Mouse (Mus musculus) hindbrain, embryonic 12.5 days (tissue): ENCODE results near the gene Ankrd63. TPM values are rescaled to one million over a fixed set of nuclear protein-coding genes. Genes with fewer than 3 reads are reported as not detected.

Source experiments
- ATAC-seq: fragments of 200-750 bp; cut with Nextera tagmentation; 2 replicates; pipeline ENCODE4 v1.8.0; 2017; ENCODE audit warnings: moderate TSS enrichment; ENCODE audit not compliant: low FRiP score
- H3K27ac ChIP-seq: fragments of 300-500 bp; sonication (generic); 2 replicates; pipeline ENCODE4 v1.5.1; 2016; ENCODE audit warnings: mild to moderate bottlenecking
- H3K27me3 ChIP-seq: fragments of 300-500 bp; sonication (generic); 2 replicates; pipeline ENCODE4 v1.6.1; 2016; ENCODE audit warnings: mild to moderate bottlenecking
- H3K36me3 ChIP-seq: fragments of 300-500 bp; sonication (generic); 2 replicates; pipeline ENCODE4 v1.6.1; 2016; ENCODE audit warnings: mild to moderate bottlenecking
- H3K4me1 ChIP-seq: fragments of 300-500 bp; sonication (generic); 2 replicates; pipeline ENCODE4 v1.6.1; 2016
- H3K4me2 ChIP-seq: fragments of 300-500 bp; sonication (generic); replicated peaks from 2 replicates; pipeline ENCODE4 v1.6.1; 2016; ENCODE audit warnings: mild to moderate bottlenecking
- H3K4me3 ChIP-seq: fragments of 300-500 bp; sonication (generic); 2 replicates; pipeline ENCODE4 v1.5.1; 2016; ENCODE audit warnings: mild to moderate bottlenecking
- H3K9ac ChIP-seq: fragments of 300-500 bp; sonication (generic); 2 replicates; pipeline ENCODE4 v1.6.1; 2016; ENCODE audit warnings: mild to moderate bottlenecking, moderate library complexity
- H3K9me3 ChIP-seq: fragments of 300-500 bp; sonication (generic); replicated peaks from 2 replicates; pipeline ENCODE4 v1.6.1; 2016; ENCODE audit warnings: mild to moderate bottlenecking
- WGBS: fragments of 180-500 bp; shearing (Covaris S2); methylation state at CpG from one replicate; pipeline ENCODE4 v1.1.7; 2016; 5-methylcytosine and 5-hydroxymethylcytosine counted together
- polyA plus RNA-seq: library from polyadenylated mRNA; unstranded; fragments of >200 nt; fragmentation: Nextera tagmentation; extraction: Ambion mirVana; gene quantifications from 2 replicates; pipeline ENCODE4 v1.2.1, GENCODE M21; 2016

Gene Ankrd63
- polyA plus RNA-seq, 1 experiment from 2014 or later = not detected

DNA sequence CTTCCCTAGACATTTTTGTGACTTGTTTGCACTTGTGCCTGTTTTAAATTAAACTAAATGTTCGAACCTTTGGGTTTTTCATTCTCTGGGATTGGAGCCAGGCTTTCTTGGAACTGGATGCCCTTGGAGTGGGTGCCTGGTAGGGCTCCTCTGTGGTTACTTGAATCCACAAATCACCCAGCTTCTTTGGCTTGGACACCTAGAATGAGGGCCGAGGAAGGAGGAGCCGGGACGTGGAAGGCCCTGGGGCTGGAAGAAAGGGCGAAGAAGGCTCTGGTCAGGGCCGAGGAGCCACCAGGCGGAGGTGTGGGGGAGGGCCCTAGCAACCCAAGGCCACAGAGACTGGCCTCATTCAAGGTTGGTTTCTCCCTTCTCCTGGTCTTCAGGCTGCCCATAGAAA, 5.8 kb downstream of the Ankrd63 start:
- peaks cover 76% of the 10 kb centered on the region for H3K27me3 ChIP-seq
- H3K4me1 ChIP-seq = peaks cover 20% of the 10 kb centered on the region
- H3K9me3 ChIP-seq = no peaks in the 10 kb centered on the region
- ATAC-seq = no peak
- no peak overlapping the region for H3K4me2 ChIP-seq
- no peak overlapping the region for H3K27ac ChIP-seq
- H3K4me3 ChIP-seq = no peak overlapping the region
- no peak overlapping the region for H3K9ac ChIP-seq
- H3K36me3 ChIP-seq = no peaks in the 10 kb centered on the region
- 34% methylated on average over 7 of the region's 7 CpGs for WGBS

DNA sequence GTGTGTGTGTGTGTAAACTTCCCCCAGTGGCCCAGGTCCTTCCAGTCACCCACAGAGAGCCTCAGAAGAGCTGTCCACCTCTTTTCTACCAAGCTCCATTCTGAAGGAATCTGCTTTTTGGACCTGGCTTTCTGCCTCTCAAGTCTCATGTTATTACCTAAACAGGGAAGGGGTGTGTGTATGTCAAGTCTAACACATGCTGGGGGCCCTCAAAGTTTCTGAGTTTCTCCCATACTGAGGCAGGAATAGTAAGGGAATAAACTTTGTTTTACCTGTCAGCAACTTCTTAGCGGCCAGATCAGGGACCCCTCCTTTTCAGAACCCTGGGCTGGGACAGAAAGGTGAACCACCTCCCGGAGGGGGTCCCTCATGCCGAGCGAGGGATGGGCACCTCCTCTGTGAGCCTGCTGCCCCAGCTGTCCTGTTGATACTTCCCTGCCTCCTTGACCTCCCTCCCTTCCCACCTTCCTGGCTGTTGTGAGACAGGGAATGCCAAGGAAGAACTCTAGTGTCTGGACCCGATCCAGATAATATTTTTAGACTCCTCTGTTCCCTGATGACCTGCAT, 6.4 kb downstream of the Ankrd63 start:
- Histone ChIP-seq H3K4me1 (peaks cover 14% of the 10 kb centered on the region), H3K9ac (no peak overlapping the region), H3K4me3 (no peak overlapping the region), H3K36me3 (no peaks in the 10 kb centered on the region), H3K27ac (no peak overlapping the region), H3K9me3 (no peaks in the 10 kb centered on the region), H3K4me2 (no peak overlapping the region), H3K27me3 (peaks cover 70% of the 10 kb centered on the region)
- no peak for ATAC-seq
- 46% methylated on average over 5 of the region's 5 CpGs for WGBS

DNA sequence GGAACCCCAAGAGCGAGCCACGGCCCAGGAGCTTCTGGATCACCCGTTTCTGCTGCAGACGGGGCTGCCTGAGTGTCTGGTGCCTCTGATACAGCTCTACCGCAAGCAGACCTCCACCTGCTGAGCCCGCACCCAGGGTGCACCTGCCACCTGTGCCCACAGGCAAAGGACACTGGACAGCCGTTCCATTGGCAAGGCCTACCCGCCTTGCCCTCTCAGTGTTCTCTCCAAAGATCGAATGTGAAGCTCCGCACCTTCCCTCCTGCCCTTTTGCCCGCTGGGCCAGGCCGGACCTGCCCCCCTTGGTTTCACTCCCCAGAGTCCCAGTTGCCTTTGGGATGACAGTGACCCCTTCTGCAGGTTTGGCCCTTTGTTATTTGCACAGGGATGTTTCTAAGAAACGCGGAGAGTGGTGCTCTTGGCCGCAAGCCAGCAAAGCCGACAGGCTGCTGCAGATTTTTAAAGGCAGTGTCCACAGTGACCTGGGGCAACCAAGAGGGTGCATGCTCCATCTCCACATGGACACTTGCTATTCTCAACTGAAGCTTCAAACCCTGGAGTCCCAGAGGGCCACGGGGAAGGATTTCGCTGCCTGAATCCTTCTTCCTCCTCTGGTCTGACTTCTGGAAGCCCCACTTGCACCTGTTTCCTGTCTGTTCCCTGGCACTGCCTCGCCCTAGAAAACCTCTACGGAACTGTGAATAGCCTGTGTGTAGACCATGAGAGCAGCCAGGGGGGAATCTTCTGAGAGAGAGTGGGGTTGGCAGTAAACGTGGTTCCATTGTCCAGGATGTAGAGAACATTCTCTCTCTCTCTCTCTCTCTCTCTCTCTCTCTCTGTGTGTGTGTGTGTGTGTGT, 7.1 kb downstream of the Ankrd63 start:
- WGBS = 56% methylated on average over 21 of the region's 21 CpGs

DNA sequence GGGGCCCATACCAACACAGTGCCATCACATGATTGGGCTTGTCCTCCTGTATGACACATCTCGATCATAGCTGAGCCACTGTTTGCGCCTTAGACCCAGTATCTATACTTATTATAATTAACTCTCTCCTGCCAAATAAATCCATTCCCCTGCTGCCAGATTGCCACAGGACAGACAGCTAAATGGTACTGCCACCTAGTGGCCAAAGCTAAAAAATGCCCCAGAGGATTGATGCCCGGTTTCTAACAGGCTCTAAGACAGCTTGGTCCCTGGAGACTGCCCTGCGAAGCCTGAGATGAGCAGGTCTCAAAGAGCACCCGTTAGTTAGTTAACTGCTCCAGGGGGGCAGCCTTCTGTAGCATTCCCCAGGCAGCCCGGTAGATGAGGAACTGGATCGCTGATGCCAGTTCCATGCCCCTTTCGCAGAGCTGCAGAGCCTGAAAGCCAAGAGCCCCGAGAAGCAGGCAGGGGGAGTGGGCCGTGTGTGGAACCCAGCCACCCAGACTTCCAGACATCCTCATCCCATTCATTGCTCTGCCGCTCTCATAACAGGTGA, 8.0 kb downstream of the Ankrd63 start:
- no peak overlapping the region for H3K9ac ChIP-seq
- H3K36me3 ChIP-seq = no peaks in the 10 kb centered on the region
- 28% methylated on average over 11 of the region's 11 CpGs for WGBS
- H3K27me3 ChIP-seq = peaks cover 54% of the 10 kb centered on the region
- peaks cover 8% of the 10 kb centered on the region for H3K4me1 ChIP-seq
- H3K9me3 ChIP-seq = no peaks in the 10 kb centered on the region
- H3K4me2 ChIP-seq = no peak overlapping the region
- no peak overlapping the region for H3K4me3 ChIP-seq
- no peak overlapping the region for H3K27ac ChIP-seq
- ATAC-seq = no peak; the same call in 1 of the 2 replicates

More for the DNA sequence above, 7.1 kb downstream of the Ankrd63 start:
- H3K27ac ChIP-seq = no peak overlapping the region
- H3K36me3 ChIP-seq = no peaks in the 10 kb centered on the region
- H3K4me1 ChIP-seq = peaks cover 12% of the 10 kb centered on the region
- no peak overlapping the region for H3K4me2 ChIP-seq
- no peak overlapping the region for H3K9ac ChIP-seq
- no peaks in the 10 kb centered on the region for H3K9me3 ChIP-seq
- H3K27me3 ChIP-seq = peaks cover 63% of the 10 kb centered on the region
- ATAC-seq = no peak
- no peak overlapping the region for H3K4me3 ChIP-seq

DNA sequence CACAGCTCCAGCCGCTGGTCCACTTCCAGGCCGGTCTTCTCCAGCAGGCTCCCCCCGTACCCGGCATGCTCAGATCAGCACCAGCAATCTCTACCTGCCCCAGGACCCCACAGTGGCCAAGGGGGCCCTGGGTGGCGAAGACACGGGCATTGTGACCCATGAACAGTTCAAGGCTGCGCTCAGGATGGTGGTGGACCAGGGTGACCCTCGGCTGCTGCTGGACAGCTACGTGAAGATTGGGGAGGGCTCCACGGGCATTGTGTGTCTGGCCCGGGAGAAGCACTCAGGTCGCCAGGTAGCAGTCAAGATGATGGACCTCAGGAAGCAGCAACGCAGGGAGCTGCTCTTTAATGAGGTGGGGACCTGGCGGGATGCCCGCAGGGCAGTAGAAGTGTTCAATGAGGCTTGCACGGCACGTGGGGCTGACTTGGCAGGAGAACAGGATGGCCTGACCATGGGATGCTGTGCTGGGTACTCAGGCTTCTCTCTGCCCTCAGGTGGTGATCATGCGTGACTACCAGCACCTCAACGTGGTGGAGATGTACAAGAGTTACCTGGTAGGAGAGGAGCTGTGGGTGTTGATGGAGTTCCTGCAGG, 10.3 kb downstream of the Ankrd63 start:
- Histone ChIP-seq H3K9ac (no peak overlapping the region), H3K9me3 (no peaks in the 10 kb centered on the region), H3K27ac (no peak overlapping the region), H3K27me3 (peaks cover 38% of the 10 kb centered on the region), H3K36me3 (no peaks in the 10 kb centered on the region), H3K4me2 (no peak overlapping the region), H3K4me3 (no peak overlapping the region), H3K4me1 (peaks cover 2% of the 10 kb centered on the region; the same call in 1 of the 2 replicates)
- no peak for ATAC-seq
- WGBS = 86% methylated on average over 19 of the region's 19 CpGs

DNA sequence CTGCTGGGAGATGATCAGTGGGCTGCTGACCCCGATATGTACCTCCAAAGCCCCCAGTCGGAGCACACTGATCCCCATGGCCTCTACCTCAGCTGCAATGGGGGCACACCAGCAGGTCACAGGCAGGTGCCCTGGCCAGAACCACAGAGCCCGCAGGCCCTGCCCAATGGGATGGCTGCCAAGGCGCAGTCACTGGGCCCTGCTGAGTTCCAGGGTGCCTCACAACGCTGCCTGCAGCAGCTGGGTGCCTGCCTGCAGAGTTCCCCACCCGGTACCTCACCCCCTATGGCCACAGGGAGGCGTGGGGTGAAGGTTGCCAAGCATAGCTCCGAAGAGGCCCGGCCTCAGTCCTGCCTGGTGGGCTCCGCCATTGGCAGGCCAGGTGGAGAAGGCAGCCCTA, 13.9 kb downstream of the Ankrd63 start:
- no peak for ATAC-seq
- Histone ChIP-seq H3K27me3 (peaks cover 16% of the 10 kb centered on the region), H3K4me2 (no peak overlapping the region), H3K27ac (no peak overlapping the region), H3K4me1 (no peaks in the 10 kb centered on the region), H3K9me3 (no peaks in the 10 kb centered on the region), H3K9ac (no peak overlapping the region), H3K4me3 (no peak overlapping the region), H3K36me3 (no peaks in the 10 kb centered on the region)
- WGBS = 73% methylated on average over 10 of the region's 10 CpGs

DNA sequence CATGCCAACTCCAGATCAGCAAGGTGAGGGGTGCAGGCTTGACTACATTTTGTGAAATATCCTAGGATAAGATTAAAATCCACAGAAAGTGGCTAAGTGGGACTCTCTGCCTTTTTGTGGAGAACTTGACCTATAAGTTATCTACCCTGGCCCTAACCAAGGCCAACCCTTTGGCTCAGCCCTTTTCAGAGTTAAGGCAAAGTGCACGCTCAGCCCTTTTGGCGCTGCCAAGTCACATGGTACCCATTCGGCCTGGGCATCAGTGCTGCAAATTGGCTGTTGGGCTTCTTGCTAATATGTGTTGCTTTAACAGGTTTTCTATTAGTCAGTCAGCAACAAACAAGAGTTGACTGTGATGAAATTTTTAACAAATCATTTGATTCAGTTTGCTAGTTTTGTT, 16.0 kb downstream of the Ankrd63 start:
- ATAC-seq = no peak
- Histone ChIP-seq H3K27me3 (peaks cover 9% of the 10 kb centered on the region; the same call in 1 of the 2 replicates), H3K9ac (no peak overlapping the region), H3K9me3 (no peaks in the 10 kb centered on the region), H3K4me3 (no peak overlapping the region), H3K27ac (no peak overlapping the region), H3K4me1 (no peaks in the 10 kb centered on the region), H3K4me2 (no peak overlapping the region), H3K36me3 (no peaks in the 10 kb centered on the region)
- WGBS = 88% methylated on average over 3 of the region's 3 CpGs

DNA sequence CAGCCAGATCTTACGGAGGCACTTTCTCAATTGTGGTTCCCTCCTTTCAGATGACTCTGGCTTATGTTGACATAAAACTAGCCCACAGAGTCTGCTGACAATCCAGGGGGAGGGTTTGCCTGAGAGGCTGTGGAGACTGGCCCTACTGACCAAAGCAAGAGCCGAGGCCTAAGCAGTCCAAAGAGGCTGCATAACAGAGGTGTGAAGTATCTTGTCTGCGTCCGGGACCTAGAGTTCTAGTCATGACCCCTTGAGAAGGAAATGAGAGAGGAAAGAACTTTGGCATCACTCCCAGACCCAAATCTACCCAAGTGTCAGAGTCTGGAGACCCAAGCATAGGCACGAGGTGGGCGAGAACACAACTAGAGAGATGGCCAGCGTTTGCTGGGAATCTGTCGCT, 17.1 kb downstream of the Ankrd63 start:
- no peak overlapping the region for H3K27ac ChIP-seq
- H3K9ac ChIP-seq = no peak overlapping the region
- no peaks in the 10 kb centered on the region for H3K4me1 ChIP-seq
- no peaks in the 10 kb centered on the region for H3K36me3 ChIP-seq
- peaks cover 9% of the 10 kb centered on the region for H3K27me3 ChIP-seq
- WGBS = 78% methylated on average over 8 of the region's 8 CpGs
- ATAC-seq = no peak
- no peaks in the 10 kb centered on the region for H3K9me3 ChIP-seq
- no peak overlapping the region for H3K4me2 ChIP-seq
- H3K4me3 ChIP-seq = no peak overlapping the region

DNA sequence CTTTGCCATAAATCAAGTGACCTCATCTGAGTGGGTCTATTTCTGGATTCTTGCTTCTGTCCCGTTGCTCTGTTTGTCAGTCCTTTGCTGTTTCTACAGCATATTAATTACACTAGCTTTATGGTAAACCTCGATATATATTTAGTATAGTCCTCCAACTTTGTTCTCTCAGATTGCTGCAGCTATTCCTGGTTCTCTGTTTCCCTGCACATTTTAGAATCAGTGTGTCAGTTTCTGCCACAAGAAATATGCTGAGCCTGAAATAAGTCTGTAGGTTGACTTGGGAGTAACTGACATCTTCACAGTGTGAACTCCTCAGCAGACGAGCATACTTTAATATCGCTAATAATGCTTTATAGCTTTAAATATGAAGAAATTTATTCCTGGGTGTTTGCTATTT, 18.7 kb downstream of the Ankrd63 start:
- H3K36me3 ChIP-seq = no peaks in the 10 kb centered on the region
- no peak overlapping the region for H3K9ac ChIP-seq
- H3K27me3 ChIP-seq = peaks cover 20% of the 10 kb centered on the region
- H3K4me2 ChIP-seq = no peak overlapping the region
- H3K27ac ChIP-seq = no peak overlapping the region
- H3K4me3 ChIP-seq = no peak overlapping the region
- 92% methylated on average over 4 of the region's 4 CpGs for WGBS
- H3K9me3 ChIP-seq = no peaks in the 10 kb centered on the region
- no peaks in the 10 kb centered on the region for H3K4me1 ChIP-seq
- no peak for ATAC-seq

DNA sequence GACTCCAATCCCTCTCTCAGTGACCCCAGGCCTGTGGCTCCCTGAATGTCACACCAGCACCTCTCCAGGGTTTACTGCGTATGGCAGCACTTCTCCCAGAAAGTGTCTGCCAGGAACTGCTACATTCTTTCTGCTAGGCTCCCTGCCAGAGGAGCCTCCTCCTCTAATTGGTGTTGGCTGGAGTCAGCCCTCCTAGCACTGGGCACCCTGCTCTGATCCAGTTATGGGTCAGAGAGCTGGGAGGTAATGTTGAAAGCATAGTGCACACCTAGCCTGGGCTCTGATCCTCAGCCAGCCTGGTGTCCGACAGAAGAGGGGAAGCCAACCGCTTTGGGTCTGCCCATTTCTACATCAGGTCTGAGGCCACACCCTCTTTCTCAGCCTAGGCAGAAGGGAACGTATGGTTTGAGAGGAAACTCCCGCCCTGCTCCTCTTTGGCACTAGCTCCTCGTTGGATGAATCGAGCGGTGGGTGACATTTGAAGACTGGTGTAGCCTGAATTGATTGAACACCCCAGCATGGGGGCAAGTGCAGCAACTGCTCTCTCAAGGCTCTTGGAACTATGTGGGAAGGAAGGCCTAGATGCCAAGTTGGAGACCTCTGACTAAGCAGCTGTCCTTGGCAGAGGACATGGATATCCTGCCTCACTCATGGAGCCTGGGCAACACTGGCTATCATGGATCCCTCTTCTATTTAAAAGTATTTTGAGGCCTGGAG, 21.1 kb downstream of the Ankrd63 start:
- 48% methylated on average over 8 of the region's 8 CpGs for WGBS
- no peak overlapping the region for H3K4me2 ChIP-seq
- peaks cover under 1% of the 10 kb centered on the region for H3K4me1 ChIP-seq
- no peak overlapping the region for H3K9ac ChIP-seq
- H3K27me3 ChIP-seq = peaks cover 39% of the 10 kb centered on the region
- H3K9me3 ChIP-seq = no peaks in the 10 kb centered on the region
- no peak overlapping the region for H3K4me3 ChIP-seq
- no peaks in the 10 kb centered on the region for H3K36me3 ChIP-seq
- no peak for ATAC-seq
- no peak overlapping the region for H3K27ac ChIP-seq

DNA sequence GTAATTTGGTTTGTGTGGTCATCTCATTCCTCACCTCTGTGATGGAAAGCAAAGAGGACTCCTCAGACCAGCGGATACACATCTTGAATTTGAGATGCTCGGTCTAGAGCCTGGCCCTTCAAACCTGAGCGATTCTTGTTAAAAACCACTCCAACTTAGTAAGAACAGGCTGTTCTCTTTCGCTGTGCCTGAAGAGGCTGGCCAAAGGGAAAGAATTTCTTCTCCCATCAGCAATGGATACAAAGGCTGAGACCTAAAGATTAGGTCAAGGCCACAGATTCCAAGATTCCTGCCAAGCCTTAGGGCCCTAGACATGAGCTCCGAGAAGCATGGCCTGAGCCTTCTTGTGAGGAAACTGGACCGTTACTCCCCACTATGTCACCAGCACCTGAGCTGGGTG, 22.8 kb downstream of the Ankrd63 start:
- Histone ChIP-seq H3K4me3 (no peak overlapping the region), H3K4me1 (peaks cover 14% of the 10 kb centered on the region), H3K9ac (no peak overlapping the region), H3K27ac (no peak overlapping the region), H3K9me3 (no peaks in the 10 kb centered on the region), H3K27me3 (peaks cover 52% of the 10 kb centered on the region), H3K4me2 (no peak overlapping the region), H3K36me3 (no peaks in the 10 kb centered on the region)
- 91% methylated on average over 6 of the region's 6 CpGs for WGBS
- no peak for ATAC-seq

DNA sequence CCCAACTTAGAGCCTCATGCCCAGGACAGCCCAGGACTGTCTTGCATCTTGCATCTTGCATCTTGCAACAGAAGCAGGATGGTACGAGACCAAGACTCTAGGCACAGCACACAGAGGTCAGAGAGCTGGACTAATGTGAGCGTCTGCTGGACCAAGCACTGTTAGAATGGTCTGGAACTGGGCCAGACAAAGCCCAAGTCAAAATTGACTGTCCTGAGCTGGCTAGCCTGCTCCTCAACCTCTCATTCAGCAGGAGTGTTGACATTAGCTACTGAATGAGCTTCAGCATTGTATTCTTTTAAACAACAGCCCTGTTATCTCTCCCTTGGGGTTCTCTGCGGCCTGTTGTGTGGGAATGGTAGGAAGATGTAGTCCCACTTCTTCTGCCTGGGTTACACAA, 24.2 kb downstream of the Ankrd63 start:
- H3K27me3 ChIP-seq = peaks cover 64% of the 10 kb centered on the region
- no peaks in the 10 kb centered on the region for H3K9me3 ChIP-seq

More for the DNA sequence above, 24.2 kb downstream of the Ankrd63 start:
- no peak for ATAC-seq
- no peak overlapping the region for H3K4me3 ChIP-seq
- 81% methylated on average over 3 of the region's 3 CpGs for whole genome bisulfite sequencing
- no peaks in the 10 kb centered on the region for H3K36me3 ChIP-seq
- H3K4me1 ChIP-seq = peaks cover 14% of the 10 kb centered on the region
- H3K27ac ChIP-seq = no peak overlapping the region
- no peak overlapping the region for H3K9ac ChIP-seq
- H3K4me2 ChIP-seq = no peak overlapping the region
